Mouse (Mus musculus): ENCODE results near the gene Smpd2.

DNA sequence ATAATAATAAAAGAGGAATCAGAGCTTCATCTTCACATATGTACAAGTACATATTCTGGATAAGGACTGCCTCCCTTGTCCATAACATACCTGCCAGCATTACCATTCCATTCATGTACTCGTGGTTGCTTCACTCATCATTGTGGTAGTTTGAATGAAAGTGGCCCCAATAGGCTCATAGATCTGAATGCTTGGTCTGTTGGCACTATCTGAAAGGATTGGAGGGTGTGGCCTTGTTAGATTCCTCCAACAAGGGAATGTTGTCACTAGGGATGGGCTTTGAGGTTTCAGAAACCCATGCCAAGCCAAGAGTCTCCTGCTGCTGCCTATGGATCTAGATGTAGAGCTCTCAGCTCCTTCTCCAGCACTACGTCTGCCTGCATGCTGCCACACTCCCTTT is 45.8 kb upstream of the Smpd2 start:
- TF ChIP-seq CTCF (IDR thresholded peaks at IDR 0.05; ENCODE audit: borderline replicate concordance, extremely low read depth, insufficient read depth, insufficient read length) (no peak), POLR2A (IDR thresholded peaks at IDR 0.05; ENCODE audit: borderline replicate concordance, extremely low read depth, insufficient read depth, insufficient read length, poor library complexity, severe bottlenecking) (no peak)
